Mouse (Mus musculus): ENCODE data around the gene Olfr190. TPM values are rescaled to one million over a fixed set of nuclear protein-coding genes. Genes with fewer than 3 reads are reported as not detected.
"Not testable (repeated sequence)": the region's sequence is repeated elsewhere in the genome, so short reads cannot be mapped to it uniquely, and the experiment has no call there.

Olfr190 gene
- polyA plus RNA-seq, 1 experiment from 2014 or later, result not detected

- not testable (repeated sequence) for H3K9me3 ChIP-seq (replicated peaks; ENCODE audit: control insufficient read depth, low read length); H3K4me1 ChIP-seq (ENCODE audit: control insufficient read depth, insufficient read depth, low read length); H3K36me3 ChIP-seq (ENCODE audit: control insufficient read depth, insufficient read depth, low read length); H3K9ac ChIP-seq (ENCODE audit: low read depth, low read length); H3K4me2 ChIP-seq; H3K27ac ChIP-seq (ENCODE audit: low read depth, low read length); H3K4me3 ChIP-seq (ENCODE audit: low read depth, low read length); ATAC-seq (replicated peaks; ENCODE audit: insufficient number of reproducible peaks, low FRiP score, low TSS enrichment); H3K27me3 ChIP-seq (ENCODE audit: control insufficient read depth, insufficient read depth, low read length)
- WGBS (ENCODE audit: insufficient replicate concordance), result 55% methylated on average over 3 of the region's 3 CpGs
Observed at GRCm38 (mm10) chr16:59062411-59062810, 15.4 kb downstream of the Olfr190 start.

- H3K4me1 ChIP-seq (ENCODE audit: control insufficient read depth, insufficient read depth, low read length); ATAC-seq (replicated peaks; ENCODE audit: insufficient number of reproducible peaks, low FRiP score, low TSS enrichment); H3K4me2 ChIP-seq; H3K9me3 ChIP-seq (replicated peaks; ENCODE audit: control insufficient read depth, low read length); H3K27me3 ChIP-seq (ENCODE audit: control insufficient read depth, insufficient read depth, low read length); H3K36me3 ChIP-seq (ENCODE audit: control insufficient read depth, insufficient read depth, low read length); H3K27ac ChIP-seq (ENCODE audit: low read depth, low read length); H3K9ac ChIP-seq (ENCODE audit: low read depth, low read length); H3K4me3 ChIP-seq (ENCODE audit: low read depth, low read length): not testable (repeated sequence)
- 81% methylated on average over 2 of the region's 2 CpGs for WGBS (ENCODE audit: insufficient replicate concordance)
Observed at GRCm38 (mm10) chr16:59049286-59049685, 28.5 kb downstream of the Olfr190 start.

GRCm38 (mm10) chr16:59048860-59049259 is 28.9 kb downstream of the Olfr190 start:
- no peaks in the 10 kb centered on the region for H3K36me3 ChIP-seq (ENCODE audit: control insufficient read depth, insufficient read depth, low read length)
- H3K27me3 ChIP-seq (ENCODE audit: control insufficient read depth, insufficient read depth, low read length), result no peaks in the 10 kb centered on the region
- ATAC-seq (replicated peaks; ENCODE audit: insufficient number of reproducible peaks, low FRiP score, low TSS enrichment), result no peak
- no peak overlapping the region for H3K4me2 ChIP-seq
- no peaks in the 10 kb centered on the region for H3K4me1 ChIP-seq (ENCODE audit: control insufficient read depth, insufficient read depth, low read length)
- H3K9ac ChIP-seq (ENCODE audit: low read depth, low read length), result no peak overlapping the region
- no peak overlapping the region for H3K4me3 ChIP-seq (ENCODE audit: low read depth, low read length)
- H3K9me3 ChIP-seq (replicated peaks; ENCODE audit: control insufficient read depth, low read length), result no peaks in the 10 kb centered on the region
- no peak overlapping the region for H3K27ac ChIP-seq (ENCODE audit: low read depth, low read length)
- WGBS (ENCODE audit: insufficient replicate concordance), result 73% methylated on average over 1 of the region's 1 CpGs

- Histone ChIP-seq H3K27me3 (ENCODE audit: control insufficient read depth, insufficient read depth, low read length) (no peaks in the 10 kb centered on the region), H3K36me3 (ENCODE audit: control insufficient read depth, insufficient read depth, low read length) (no peaks in the 10 kb centered on the region), H3K4me1 (ENCODE audit: control insufficient read depth, insufficient read depth, low read length) (no peaks in the 10 kb centered on the region), H3K27ac (ENCODE audit: low read depth, low read length) (no peak overlapping the region), H3K9ac (ENCODE audit: low read depth, low read length) (no peak overlapping the region), H3K4me3 (ENCODE audit: low read depth, low read length) (no peak overlapping the region), H3K9me3 (replicated peaks; ENCODE audit: control insufficient read depth, low read length) (no peaks in the 10 kb centered on the region), H3K4me2 (no peak overlapping the region)
- 47% methylated on average over 4 of the region's 4 CpGs for WGBS (ENCODE audit: insufficient replicate concordance)
- ATAC-seq (replicated peaks; ENCODE audit: insufficient number of reproducible peaks, low FRiP score, low TSS enrichment), result no peak
Observed at GRCm38 (mm10) chr16:59047579-59047978, 30.2 kb downstream of the Olfr190 start.

DNA sequence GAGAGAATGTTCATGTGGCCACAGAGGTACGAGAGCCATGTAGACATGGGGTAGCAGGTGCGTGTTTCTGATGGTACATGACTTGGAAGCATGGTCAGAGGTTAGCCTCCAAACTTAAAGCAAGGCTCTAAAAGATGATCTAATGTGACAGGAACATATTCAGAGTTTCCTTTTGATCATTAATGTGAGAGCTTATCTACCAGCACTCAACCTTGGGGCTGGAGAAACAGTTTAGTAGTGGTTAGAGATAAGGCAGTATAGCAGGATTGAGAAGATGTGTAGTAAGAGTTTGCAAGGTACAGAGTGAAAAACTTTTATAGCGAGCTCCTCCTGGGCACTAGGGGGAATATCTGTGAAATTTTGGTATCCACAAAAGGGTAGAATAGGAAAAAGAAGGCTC is 32.0 kb downstream of the Olfr190 start:
- Histone ChIP-seq H3K27ac (ENCODE audit: low read depth, low read length) (no peak overlapping the region), H3K9ac (ENCODE audit: low read depth, low read length) (no peak overlapping the region), H3K4me2 (no peak overlapping the region), H3K4me1 (ENCODE audit: control insufficient read depth, insufficient read depth, low read length) (no peaks in the 10 kb centered on the region), H3K36me3 (ENCODE audit: control insufficient read depth, insufficient read depth, low read length) (no peaks in the 10 kb centered on the region), H3K9me3 (replicated peaks; ENCODE audit: control insufficient read depth, low read length) (no peaks in the 10 kb centered on the region), H3K4me3 (ENCODE audit: low read depth, low read length) (no peak overlapping the region), H3K27me3 (ENCODE audit: control insufficient read depth, insufficient read depth, low read length) (no peaks in the 10 kb centered on the region)
- WGBS (ENCODE audit: insufficient replicate concordance), result 72% methylated on average over 3 of the region's 3 CpGs
- ATAC-seq (replicated peaks; ENCODE audit: insufficient number of reproducible peaks, low FRiP score, low TSS enrichment), result no peak

DNA sequence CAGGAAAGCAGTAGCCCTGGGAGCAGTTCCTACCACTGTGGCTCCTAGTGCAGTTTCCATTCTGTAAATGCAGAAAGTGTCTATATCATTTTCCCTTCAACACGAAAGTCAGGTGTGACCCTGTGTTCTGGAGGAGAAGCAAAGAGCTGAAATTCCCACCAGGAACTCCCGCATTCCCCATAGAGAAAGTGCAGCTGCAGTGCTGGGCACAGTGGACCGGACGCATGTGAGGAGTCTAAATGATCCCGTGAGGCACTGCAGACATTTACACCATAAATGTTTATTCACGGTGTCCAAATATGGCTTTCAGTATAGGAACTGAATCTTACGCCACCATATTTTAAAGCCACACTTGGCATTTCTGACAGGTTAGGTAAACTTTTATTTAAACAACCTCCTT is 38.1 kb downstream of the Olfr190 start, which contains the start of gene Olfr187:
TSS of gene Olfr187 (minus strand) at position 58 of the 400 bp plus-strand sequence.
- no peak for ATAC-seq (replicated peaks; ENCODE audit: insufficient number of reproducible peaks, low FRiP score, low TSS enrichment)
- no peaks in the 10 kb centered on the region for H3K36me3 ChIP-seq (ENCODE audit: control insufficient read depth, insufficient read depth, low read length)
- H3K4me3 ChIP-seq (ENCODE audit: low read depth, low read length), result no peak within 1 kb of the TSS
- H3K9ac ChIP-seq (ENCODE audit: low read depth, low read length), result no peak within 1 kb of the TSS
- H3K4me2 ChIP-seq, result no peak within 1 kb of the TSS
- no peaks in the 10 kb centered on the region for H3K4me1 ChIP-seq (ENCODE audit: control insufficient read depth, insufficient read depth, low read length)
- no peaks in the 10 kb centered on the region for H3K9me3 ChIP-seq (replicated peaks; ENCODE audit: control insufficient read depth, low read length)
- no peaks in the 10 kb centered on the region for H3K27me3 ChIP-seq (ENCODE audit: control insufficient read depth, insufficient read depth, low read length)
- WGBS (ENCODE audit: insufficient replicate concordance), result 75% methylated on average over 7 of the region's 7 CpGs
- no peak within 1 kb of the TSS for H3K27ac ChIP-seq (ENCODE audit: low read depth, low read length)

DNA sequence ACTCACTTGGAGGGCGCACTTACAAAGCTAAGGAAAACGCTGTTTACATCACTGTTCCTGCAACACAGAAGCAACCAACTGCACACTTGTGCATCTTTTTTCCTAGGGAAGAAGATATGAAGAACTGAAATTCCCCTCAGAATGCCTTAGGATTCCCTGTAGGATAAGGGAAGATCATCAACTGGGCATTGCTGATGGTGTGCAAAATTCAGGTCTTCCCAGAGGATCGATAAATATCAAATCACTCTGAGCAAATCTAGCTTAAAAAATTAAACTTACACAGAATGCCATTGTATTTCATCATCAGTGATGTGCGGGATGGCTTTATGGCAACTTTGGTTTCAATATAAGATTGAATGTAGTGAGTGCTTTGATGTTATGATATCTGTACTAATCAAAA is 47.6 kb downstream of the Olfr190 start, which contains the start of gene Olfr186:
TSS of gene Olfr186 (minus strand) at position 101 of the 400 bp plus-strand sequence.
- WGBS (ENCODE audit: insufficient replicate concordance), result 83% methylated on average over 4 of the region's 4 CpGs
- H3K4me1 ChIP-seq (ENCODE audit: control insufficient read depth, insufficient read depth, low read length), result no peaks in the 10 kb centered on the region
- H3K4me3 ChIP-seq (ENCODE audit: low read depth, low read length), result no peak within 1 kb of the TSS
- H3K4me2 ChIP-seq, result no peak within 1 kb of the TSS
- no peak for ATAC-seq (replicated peaks; ENCODE audit: insufficient number of reproducible peaks, low FRiP score, low TSS enrichment)
- no peak within 1 kb of the TSS for H3K9ac ChIP-seq (ENCODE audit: low read depth, low read length)
- H3K27me3 ChIP-seq (ENCODE audit: control insufficient read depth, insufficient read depth, low read length), result no peaks in the 10 kb centered on the region
- no peaks in the 10 kb centered on the region for H3K36me3 ChIP-seq (ENCODE audit: control insufficient read depth, insufficient read depth, low read length)
- no peaks in the 10 kb centered on the region for H3K9me3 ChIP-seq (replicated peaks; ENCODE audit: control insufficient read depth, low read length)
- H3K27ac ChIP-seq (ENCODE audit: low read depth, low read length), result no peak within 1 kb of the TSS

Other genes starting within 250 kb of the Olfr190 start
- not detected in 2 replicates for gene Olfr177, start 203.2 kb downstream of the Olfr190 start, polyA plus RNA-seq (2014; fragmentation: Nextera tagmentation; extraction: Ambion mirVana)
- gene Olfr178, start 185.9 kb downstream of the Olfr190 start, polyA plus RNA-seq (2014; fragmentation: Nextera tagmentation; extraction: Ambion mirVana), result not detected in 2 replicates
- not detected in 2 replicates for gene Olfr181, start 149.2 kb downstream of the Olfr190 start, polyA plus RNA-seq (2014; fragmentation: Nextera tagmentation; extraction: Ambion mirVana)
- not detected in 2 replicates for gene Olfr180, start 148.6 kb downstream of the Olfr190 start, polyA plus RNA-seq (2014; fragmentation: Nextera tagmentation; extraction: Ambion mirVana)
- not detected in 2 replicates for gene Olfr183, start 82.6 kb downstream of the Olfr190 start, polyA plus RNA-seq (2014; fragmentation: Nextera tagmentation; extraction: Ambion mirVana)
- not detected in 2 replicates for gene Olfr186, start 47.7 kb downstream of the Olfr190 start, polyA plus RNA-seq (2014; fragmentation: Nextera tagmentation; extraction: Ambion mirVana)
- gene Olfr187, start 38.2 kb downstream of the Olfr190 start, polyA plus RNA-seq (2014; fragmentation: Nextera tagmentation; extraction: Ambion mirVana), result not detected in 2 replicates
- not detected in 2 replicates for gene Olfr191, start 11.8 kb upstream of the Olfr190 start, polyA plus RNA-seq (2014; fragmentation: Nextera tagmentation; extraction: Ambion mirVana)
- not detected in 2 replicates for gene Olfr193, start 33.9 kb upstream of the Olfr190 start, polyA plus RNA-seq (2014; fragmentation: Nextera tagmentation; extraction: Ambion mirVana)
- gene Olfr194, start 43.1 kb upstream of the Olfr190 start, polyA plus RNA-seq (2014; fragmentation: Nextera tagmentation; extraction: Ambion mirVana), result not detected in 2 replicates
- gene Olfr195, start 69.0 kb upstream of the Olfr190 start, polyA plus RNA-seq (2014; fragmentation: Nextera tagmentation; extraction: Ambion mirVana), result not detected in 2 replicates
- gene Olfr196, start 92.4 kb upstream of the Olfr190 start, polyA plus RNA-seq (2014; fragmentation: Nextera tagmentation; extraction: Ambion mirVana), result not detected in 2 replicates
- gene Olfr198, start 125.5 kb upstream of the Olfr190 start, polyA plus RNA-seq (2014; fragmentation: Nextera tagmentation; extraction: Ambion mirVana), result not detected in 2 replicates
- not detected in 2 replicates for gene Olfr199, start 141.8 kb upstream of the Olfr190 start, polyA plus RNA-seq (2014; fragmentation: Nextera tagmentation; extraction: Ambion mirVana)
- gene Olfr201, start 194.6 kb upstream of the Olfr190 start, polyA plus RNA-seq (2014; fragmentation: Nextera tagmentation; extraction: Ambion mirVana), result not detected in 2 replicates
- not detected in 2 replicates for gene Olfr202, start 208.8 kb upstream of the Olfr190 start, polyA plus RNA-seq (2014; fragmentation: Nextera tagmentation; extraction: Ambion mirVana)
- not detected in 2 replicates for gene Olfr203, start 220.9 kb upstream of the Olfr190 start, polyA plus RNA-seq (2014; fragmentation: Nextera tagmentation; extraction: Ambion mirVana)
- not detected in 2 replicates for gene Olfr204, start 240.2 kb upstream of the Olfr190 start, polyA plus RNA-seq (2014; fragmentation: Nextera tagmentation; extraction: Ambion mirVana)

Measured in heart, embryonic 11.5 days (tissue).